Mouse (Mus musculus): Measurements from ENCODE around the gene Taf5l. TPM values are rescaled to one million over a fixed set of nuclear protein-coding genes. Genes with fewer than 3 reads are reported as not detected.
"Not testable (repeated sequence)": the region's sequence is repeated elsewhere in the genome, so short reads cannot be mapped to it uniquely, and the experiment has no call there.

Taf5l gene
- polyA plus RNA-seq, 1 experiment from 2014 or later = 36.1 TPM

GRCm38 (mm10) chr8:123960556-123960955 lies 60.6 kb downstream of the Taf5l start:
- not testable (repeated sequence) for H3K9me3 ChIP-seq (ENCODE audit: control insufficient read depth, low read length); H3K4me3 ChIP-seq (ENCODE audit: low read depth, low read length); H3K9ac ChIP-seq (ENCODE audit: low read depth, low read length); ATAC-seq (ENCODE audit: low read depth); DNase-seq (ENCODE audit: low spot score); H3K27ac ChIP-seq (replicated peaks; ENCODE audit: low read depth, low read length); H3K27me3 ChIP-seq (replicated peaks; ENCODE audit: control insufficient read depth, insufficient read depth, low read length); H3K4me1 ChIP-seq (ENCODE audit: control insufficient read depth, insufficient read depth, low read length); H3K4me2 ChIP-seq (ENCODE audit: low read depth, low read length)
- WGBS = 75% methylated on average over 5 of the region's 5 CpGs
- peaks cover 31% of the 10 kb centered on the region for H3K36me3 ChIP-seq (ENCODE audit: control insufficient read depth, insufficient read depth, low read length)

- H3K36me3 ChIP-seq (ENCODE audit: control insufficient read depth, insufficient read depth, low read length) = peaks cover 33% of the 10 kb centered on the region
- no peak overlapping the region for H3K9ac ChIP-seq (ENCODE audit: low read depth, low read length)
- no peak overlapping the region for H3K4me3 ChIP-seq (ENCODE audit: low read depth, low read length)
- WGBS = 80% methylated on average over 8 of the region's 9 CpGs
- ATAC-seq (ENCODE audit: low read depth) (no peak), DNase-seq (ENCODE audit: low spot score) (no peak)
- H3K9me3 ChIP-seq (ENCODE audit: control insufficient read depth, low read length) = no peaks in the 10 kb centered on the region
- H3K4me2 ChIP-seq (ENCODE audit: low read depth, low read length) = no peak overlapping the region
- no peaks in the 10 kb centered on the region for H3K27me3 ChIP-seq (replicated peaks; ENCODE audit: control insufficient read depth, insufficient read depth, low read length)
- no peak overlapping the region for H3K27ac ChIP-seq (replicated peaks; ENCODE audit: low read depth, low read length)
- no peaks in the 10 kb centered on the region for H3K4me1 ChIP-seq (ENCODE audit: control insufficient read depth, insufficient read depth, low read length)
Measured at GRCm38 (mm10) chr8:123960056-123960455, 61.1 kb downstream of the Taf5l start.

- H3K27me3 ChIP-seq (replicated peaks; ENCODE audit: control insufficient read depth, insufficient read depth, low read length) = no peaks in the 10 kb centered on the region
- DNase-seq (ENCODE audit: low spot score) (no peak), ATAC-seq (ENCODE audit: low read depth) (no peak)
- H3K36me3 ChIP-seq (ENCODE audit: control insufficient read depth, insufficient read depth, low read length) = peaks cover 33% of the 10 kb centered on the region; the same call in 1 of the 2 replicates
- no peak overlapping the region for H3K27ac ChIP-seq (replicated peaks; ENCODE audit: low read depth, low read length)
- no peaks in the 10 kb centered on the region for H3K4me1 ChIP-seq (ENCODE audit: control insufficient read depth, insufficient read depth, low read length)
- no peak overlapping the region for H3K9ac ChIP-seq (ENCODE audit: low read depth, low read length)
- H3K4me3 ChIP-seq (ENCODE audit: low read depth, low read length) = no peak overlapping the region
- 93% methylated on average over 6 of the region's 6 CpGs for WGBS
- no peaks in the 10 kb centered on the region for H3K9me3 ChIP-seq (ENCODE audit: control insufficient read depth, low read length)
- H3K4me2 ChIP-seq (ENCODE audit: low read depth, low read length) = no peak overlapping the region
Measured at GRCm38 (mm10) chr8:123959473-123959872, 61.7 kb downstream of the Taf5l start.

GRCm38 (mm10) chr8:123958130-123958529 lies 63.1 kb downstream of the Taf5l start:
- Histone ChIP-seq H3K27ac (replicated peaks; ENCODE audit: low read depth, low read length) (no peak overlapping the region), H3K4me3 (ENCODE audit: low read depth, low read length) (no peak overlapping the region), H3K36me3 (ENCODE audit: control insufficient read depth, insufficient read depth, low read length) (peaks cover 37% of the 10 kb centered on the region; the same call in 1 of the 2 replicates), H3K4me2 (ENCODE audit: low read depth, low read length) (no peak overlapping the region), H3K4me1 (ENCODE audit: control insufficient read depth, insufficient read depth, low read length) (no peaks in the 10 kb centered on the region), H3K27me3 (replicated peaks; ENCODE audit: control insufficient read depth, insufficient read depth, low read length) (no peaks in the 10 kb centered on the region), H3K9me3 (ENCODE audit: control insufficient read depth, low read length) (no peaks in the 10 kb centered on the region), H3K9ac (ENCODE audit: low read depth, low read length) (no peak overlapping the region)
- WGBS = 77% methylated on average over 17 of the region's 17 CpGs
- DNase-seq (ENCODE audit: low spot score) (no peak), ATAC-seq (ENCODE audit: low read depth) (no peak)

GRCm38 (mm10) chr8:123954246-123954645 lies 67.0 kb downstream of the Taf5l start:
- H3K4me3 ChIP-seq (ENCODE audit: low read depth, low read length) = no peak overlapping the region
- no peak overlapping the region for H3K4me2 ChIP-seq (ENCODE audit: low read depth, low read length)
- H3K9me3 ChIP-seq (ENCODE audit: control insufficient read depth, low read length) = no peaks in the 10 kb centered on the region
- H3K9ac ChIP-seq (ENCODE audit: low read depth, low read length) = no peak overlapping the region
- 95% methylated on average over 8 of the region's 8 CpGs for WGBS
- no peak overlapping the region for H3K27ac ChIP-seq (replicated peaks; ENCODE audit: low read depth, low read length)
- DNase-seq (ENCODE audit: low spot score) = no peak
- peaks cover 43% of the 10 kb centered on the region; the same call in 1 of the 2 replicates for H3K36me3 ChIP-seq (ENCODE audit: control insufficient read depth, insufficient read depth, low read length)
- ATAC-seq (ENCODE audit: low read depth) = no peak
- H3K27me3 ChIP-seq (replicated peaks; ENCODE audit: control insufficient read depth, insufficient read depth, low read length) = no peaks in the 10 kb centered on the region
- H3K4me1 ChIP-seq (ENCODE audit: control insufficient read depth, insufficient read depth, low read length) = peaks cover 3% of the 10 kb centered on the region; the same call in 1 of the 2 replicates

GRCm38 (mm10) chr8:123953686-123954085 lies 67.5 kb downstream of the Taf5l start:
- Histone ChIP-seq H3K36me3 (ENCODE audit: control insufficient read depth, insufficient read depth, low read length) (peaks cover 43% of the 10 kb centered on the region; the same call in 1 of the 2 replicates), H3K27ac (replicated peaks; ENCODE audit: low read depth, low read length) (no peak overlapping the region), H3K9ac (ENCODE audit: low read depth, low read length) (no peak overlapping the region), H3K4me1 (ENCODE audit: control insufficient read depth, insufficient read depth, low read length) (peaks cover 3% of the 10 kb centered on the region; the same call in 1 of the 2 replicates), H3K4me2 (ENCODE audit: low read depth, low read length) (no peak overlapping the region), H3K27me3 (replicated peaks; ENCODE audit: control insufficient read depth, insufficient read depth, low read length) (no peaks in the 10 kb centered on the region), H3K4me3 (ENCODE audit: low read depth, low read length) (no peak overlapping the region), H3K9me3 (ENCODE audit: control insufficient read depth, low read length) (no peaks in the 10 kb centered on the region)
- 83% methylated on average over 8 of the region's 8 CpGs for WGBS
- ATAC-seq (ENCODE audit: low read depth) = no peak
- no peak for DNase-seq (ENCODE audit: low spot score)

- H3K4me1 ChIP-seq (ENCODE audit: control insufficient read depth, insufficient read depth, low read length) = peaks cover 8% of the 10 kb centered on the region
- H3K27me3 ChIP-seq (replicated peaks; ENCODE audit: control insufficient read depth, insufficient read depth, low read length) = no peaks in the 10 kb centered on the region
- H3K27ac ChIP-seq (replicated peaks; ENCODE audit: low read depth, low read length) = peak overlapping the region; percentile 82; the same call in 1 of the 2 replicates
- WGBS = 31% methylated on average over 10 of the region's 10 CpGs
- ATAC-seq (ENCODE audit: low read depth) = no peak
- peak; percentile 69 for DNase-seq (ENCODE audit: low spot score)
- no peaks in the 10 kb centered on the region for H3K9me3 ChIP-seq (ENCODE audit: control insufficient read depth, low read length)
- peak overlapping the region; percentile 81 for H3K9ac ChIP-seq (ENCODE audit: low read depth, low read length)
- peak overlapping the region; percentile 94 for H3K4me2 ChIP-seq (ENCODE audit: low read depth, low read length)
- peak overlapping the region; percentile 86 for H3K4me3 ChIP-seq (ENCODE audit: low read depth, low read length)
- peaks cover 30% of the 10 kb centered on the region; the same call in 1 of the 2 replicates for H3K36me3 ChIP-seq (ENCODE audit: control insufficient read depth, insufficient read depth, low read length)
Measured at GRCm38 (mm10) chr8:123950077-123950802, 71.0 kb downstream of the Taf5l start.

- peaks cover 34% of the 10 kb centered on the region; the same call in 1 of the 2 replicates for H3K36me3 ChIP-seq (ENCODE audit: control insufficient read depth, insufficient read depth, low read length)
- H3K9me3 ChIP-seq (ENCODE audit: control insufficient read depth, low read length) = no peaks in the 10 kb centered on the region
- peaks cover 8% of the 10 kb centered on the region for H3K4me1 ChIP-seq (ENCODE audit: control insufficient read depth, insufficient read depth, low read length)
- H3K4me2 ChIP-seq (ENCODE audit: low read depth, low read length) = peak overlapping the region; percentile 94
- 4% methylated on average over 10 of the region's 10 CpGs for WGBS
- H3K27me3 ChIP-seq (replicated peaks; ENCODE audit: control insufficient read depth, insufficient read depth, low read length) = no peaks in the 10 kb centered on the region
- peak overlapping the region; percentile 86 for H3K4me3 ChIP-seq (ENCODE audit: low read depth, low read length)
- ATAC-seq (ENCODE audit: low read depth) = peak; percentile 31; the same call in 1 of the 2 replicates
- DNase-seq (ENCODE audit: low spot score) = no peak
- peak overlapping the region; percentile 82 for H3K27ac ChIP-seq (replicated peaks; ENCODE audit: low read depth, low read length)
- H3K9ac ChIP-seq (ENCODE audit: low read depth, low read length) = peak overlapping the region; percentile 81
Measured at GRCm38 (mm10) chr8:123949686-123949986, 71.6 kb downstream of the Taf5l start.

Measured in embryonic facial prominence, embryonic 14.5 days (tissue).